Mouse (Mus musculus): ENCODE measurements around the gene Krt13.
A peak's percentile ranks its signal among the peaks of the same experiment; 100 is the strongest.

Gene Krt13

GRCm38 (mm10) chr11:100121466-100121865 is at the start of gene Krt13:
Krt13 (minus strand) TSS chr11:100121566.
- no peak for DNase-seq

- DNase-seq: peak; percentile 89 to 93
These were observed 47.7 kb upstream of the Krt13 start for GRCm38 (mm10) chr11:100168765-100169762.

- peak; percentile 37 to 42 for DNase-seq
These were observed 46.7 kb upstream of the Krt13 start for GRCm38 (mm10) chr11:100168071-100168470.

- no peak for DNase-seq
These were observed 43.0 kb upstream of the Krt13 start for GRCm38 (mm10) chr11:100164392-100164791.

GRCm38 (mm10) chr11:100157908-100158477 is 36.6 kb upstream of the Krt13 start:
- no peak for DNase-seq

- DNase-seq: no peak
These were observed 36.0 kb upstream of the Krt13 start for GRCm38 (mm10) chr11:100157331-100157730.

- no peak for DNase-seq
These were observed 34.3 kb upstream of the Krt13 start for GRCm38 (mm10) chr11:100155497-100156255.

GRCm38 (mm10) chr11:100148615-100149330 is 27.4 kb upstream of the Krt13 start, which contains the start of gene Krt19:
Krt19 (minus strand) TSS chr11:100148665.
- peak; percentile 56 to 60 for DNase-seq

- no peak for DNase-seq
These were observed 26.4 kb upstream of the Krt13 start for GRCm38 (mm10) chr11:100147566-100148353.

- no peak for DNase-seq
These were observed 24.6 kb upstream of the Krt13 start for GRCm38 (mm10) chr11:100145858-100146560.

- DNase-seq: no peak
These were observed 23.7 kb upstream of the Krt13 start for GRCm38 (mm10) chr11:100145104-100145503.

- DNase-seq: peak; percentile 15 to 32
These were observed 19.6 kb upstream of the Krt13 start for GRCm38 (mm10) chr11:100140966-100141365.

- DNase-seq: no peak
These were observed 18.0 kb upstream of the Krt13 start for GRCm38 (mm10) chr11:100139391-100139790.

GRCm38 (mm10) chr11:100138809-100139208 is 17.4 kb upstream of the Krt13 start:
- no peak for DNase-seq

- DNase-seq: peak; percentile 19 to 34
These were observed 16.3 kb upstream of the Krt13 start for GRCm38 (mm10) chr11:100137693-100138092.

GRCm38 (mm10) chr11:100136559-100136958 is 15.2 kb upstream of the Krt13 start:
- no peak for DNase-seq

GRCm38 (mm10) chr11:100135731-100136130 is 14.4 kb upstream of the Krt13 start, which contains the start of gene Krt15:
Krt15 (minus strand) TSS chr11:100135928.
- no peak for DNase-seq

GRCm38 (mm10) chr11:100124901-100125300 is 3.5 kb upstream of the Krt13 start:
- peak; percentile 51 to 62 for DNase-seq

GRCm38 (mm10) chr11:100120331-100120730 is 1.0 kb downstream of the Krt13 start:
- no peak for DNase-seq

GRCm38 (mm10) chr11:100113742-100114029 is 7.7 kb downstream of the Krt13 start:
- no peak for DNase-seq
